Mouse (Mus musculus) forebrain, embryonic 15.5 days (tissue): ENCODE measurements at regions not wholly inside any gene's neighbourhood (a gene's known extent, or its start where the extent isn't known, plus 50 kb on each side); places are given as distances from the start of the nearest gene placed in this dataset.

Source experiments
- ATAC-seq: fragments of 200-750 bp; cut with Nextera tagmentation; replicated peaks from 2 replicates; pipeline ENCODE4 v1.8.0; 2017; ENCODE audit warnings: mild to moderate bottlenecking, moderate TSS enrichment, moderate library complexity
- H3K27ac ChIP-seq: fragments of 300-500 bp; sonication (generic); replicated peaks from 2 replicates; pipeline ENCODE4 v1.5.1; 2015; ENCODE audit warnings: mild to moderate bottlenecking, inconsistent platforms
- H3K27me3 ChIP-seq: fragments of 300-500 bp; sonication (generic); 2 replicates; pipeline ENCODE4 v1.6.1; 2015; ENCODE audit warnings: inconsistent platforms
- H3K36me3 ChIP-seq: fragments of 300-500 bp; sonication (generic); 2 replicates; pipeline ENCODE4 v1.6.1; 2015; ENCODE audit warnings: mild to moderate bottlenecking, inconsistent platforms
- H3K4me1 ChIP-seq: fragments of 300-500 bp; sonication (generic); 2 replicates; pipeline ENCODE4 v1.6.1; 2015; ENCODE audit warnings: inconsistent platforms
- H3K4me2 ChIP-seq: fragments of 300-500 bp; sonication (generic); replicated peaks from 2 replicates; pipeline ENCODE4 v1.6.1; 2015; ENCODE audit warnings: mild to moderate bottlenecking, inconsistent platforms
- H3K4me3 ChIP-seq: fragments of 300-500 bp; sonication (generic); 2 replicates; pipeline ENCODE4 v1.5.1; 2015; ENCODE audit warnings: mild to moderate bottlenecking, inconsistent platforms
- H3K9ac ChIP-seq: fragments of 300-500 bp; sonication (generic); replicated peaks from 2 replicates; pipeline ENCODE4 v1.6.1; 2015; ENCODE audit warnings: mild to moderate bottlenecking, inconsistent platforms
- H3K9me3 ChIP-seq: fragments of 300-500 bp; sonication (generic); 2 replicates; pipeline ENCODE4 v1.6.1; 2016; ENCODE audit warnings: inconsistent platforms
- WGBS: fragments of 180-500 bp; shearing (Covaris S2); methylation state at CpG from one replicate; pipeline ENCODE4 v1.1.7; 2015; ENCODE audit warnings: mixed read lengths; 5-methylcytosine and 5-hydroxymethylcytosine counted together

DNA sequence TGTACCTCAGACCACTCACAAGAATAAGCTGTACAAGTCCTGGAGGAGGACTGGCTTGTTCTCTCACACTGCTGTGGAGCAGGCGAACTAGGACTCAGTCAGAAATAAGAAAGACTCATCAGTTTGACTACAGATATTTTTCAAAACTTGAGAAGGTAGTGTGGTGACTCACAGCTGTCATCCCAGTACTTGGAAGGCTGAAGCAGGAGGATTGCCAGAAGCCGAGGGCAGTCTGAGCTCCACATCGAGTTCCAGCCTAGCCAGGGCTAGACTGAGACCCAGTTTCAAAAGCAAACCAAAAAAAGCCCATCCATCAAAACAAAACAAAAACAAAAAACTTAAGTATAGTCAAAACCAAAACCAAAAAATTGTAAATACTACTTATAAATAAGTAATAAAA lies 197.8 kb upstream of the Mkln1 start:
- no peak overlapping the region for H3K9ac ChIP-seq
- H3K27me3 ChIP-seq = no peaks in the 10 kb centered on the region
- no peaks in the 10 kb centered on the region for H3K9me3 ChIP-seq
- H3K4me2 ChIP-seq = no peak overlapping the region
- no peaks in the 10 kb centered on the region for H3K36me3 ChIP-seq
- no peaks in the 10 kb centered on the region for H3K4me1 ChIP-seq
- WGBS = 90% methylated on average over 3 of the region's 3 CpGs
- H3K4me3 ChIP-seq = no peak overlapping the region
- ATAC-seq = no peak
- no peak overlapping the region for H3K27ac ChIP-seq

GRCm38 (mm10) chr6:31201375-31201972 lies 197.1 kb upstream of the Mkln1 start:
- no peak overlapping the region for H3K27ac ChIP-seq
- ATAC-seq = no peak

GRCm38 (mm10) chr6:31202594-31202993 lies 195.9 kb upstream of the Mkln1 start:
- no peak overlapping the region for H3K4me3 ChIP-seq
- ATAC-seq = no peak
- no peak overlapping the region for H3K4me2 ChIP-seq
- no peaks in the 10 kb centered on the region for H3K36me3 ChIP-seq
- H3K9ac ChIP-seq = no peak overlapping the region
- H3K4me1 ChIP-seq = no peaks in the 10 kb centered on the region
- H3K27ac ChIP-seq = no peak overlapping the region
- H3K9me3 ChIP-seq = no peaks in the 10 kb centered on the region
- H3K27me3 ChIP-seq = no peaks in the 10 kb centered on the region

More at GRCm38 (mm10) chr6:31201375-31201972, 197.1 kb upstream of the Mkln1 start:
- 85% methylated on average over 4 of the region's 4 CpGs for WGBS
- H3K4me3 ChIP-seq = no peak overlapping the region
- H3K9me3 ChIP-seq = no peaks in the 10 kb centered on the region
- no peak overlapping the region for H3K9ac ChIP-seq
- H3K36me3 ChIP-seq = no peaks in the 10 kb centered on the region
- no peaks in the 10 kb centered on the region for H3K4me1 ChIP-seq
- H3K4me2 ChIP-seq = no peak overlapping the region
- no peaks in the 10 kb centered on the region for H3K27me3 ChIP-seq

GRCm38 (mm10) chr6:31204434-31204833 lies 194.1 kb upstream of the Mkln1 start:
- no peak overlapping the region for H3K4me2 ChIP-seq
- H3K27me3 ChIP-seq = no peaks in the 10 kb centered on the region
- H3K36me3 ChIP-seq = no peaks in the 10 kb centered on the region
- H3K4me1 ChIP-seq = no peaks in the 10 kb centered on the region
- no peak for ATAC-seq
- no peak overlapping the region for H3K27ac ChIP-seq
- no peak overlapping the region for H3K9ac ChIP-seq
- no peak overlapping the region for H3K4me3 ChIP-seq
- WGBS = 89% methylated on average over 3 of the region's 3 CpGs
- no peaks in the 10 kb centered on the region for H3K9me3 ChIP-seq

DNA sequence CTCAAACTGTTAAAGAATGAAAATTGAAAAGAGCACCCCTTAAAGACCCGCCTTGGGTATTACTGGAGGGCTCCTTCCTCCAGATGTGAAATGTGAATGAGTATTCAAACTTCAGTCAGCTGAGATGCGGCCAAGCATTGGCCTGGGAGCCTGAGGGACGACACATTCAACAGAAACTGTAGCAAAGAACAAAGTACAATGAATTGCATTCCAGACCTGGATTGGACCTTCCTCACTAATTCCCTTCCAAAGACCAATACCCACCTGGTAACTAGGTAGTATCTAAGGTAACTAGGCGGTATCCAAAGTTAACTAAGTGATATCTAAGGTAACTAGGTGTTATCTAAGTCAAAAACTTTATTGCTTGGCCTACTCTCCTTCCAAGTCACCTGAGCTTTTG lies 193.7 kb upstream of the Mkln1 start:
- 84% methylated on average over 4 of the region's 4 CpGs for whole genome bisulfite sequencing

DNA sequence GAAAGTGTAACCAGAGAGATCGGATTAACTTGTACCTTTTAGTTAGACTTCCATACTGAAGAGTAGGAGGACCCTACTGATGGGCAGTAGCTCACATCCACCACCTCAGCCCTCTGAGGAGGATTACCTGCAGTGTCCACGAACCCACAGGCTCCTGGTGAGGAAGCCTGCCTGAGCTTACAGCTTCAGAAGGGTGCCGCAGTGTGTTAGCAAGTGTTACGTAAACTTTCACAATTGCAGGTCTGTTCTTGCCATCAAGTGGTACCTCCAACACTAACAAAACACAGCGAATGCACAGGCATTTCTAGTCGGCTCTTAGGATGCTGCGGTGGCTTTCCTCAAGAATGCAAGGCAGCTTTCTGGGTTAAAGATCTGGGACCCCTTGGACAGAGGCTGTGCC lies 192.4 kb upstream of the Mkln1 start:
- no peaks in the 10 kb centered on the region for H3K9me3 ChIP-seq
- H3K4me1 ChIP-seq = no peaks in the 10 kb centered on the region
- no peaks in the 10 kb centered on the region for H3K36me3 ChIP-seq
- 80% methylated on average over 7 of the region's 7 CpGs for WGBS
- H3K9ac ChIP-seq = no peak overlapping the region
- H3K4me3 ChIP-seq = no peak overlapping the region
- H3K27ac ChIP-seq = no peak overlapping the region
- H3K27me3 ChIP-seq = no peaks in the 10 kb centered on the region
- no peak for ATAC-seq
- H3K4me2 ChIP-seq = no peak overlapping the region

More for the DNA sequence above, 193.7 kb upstream of the Mkln1 start:
- no peak overlapping the region for H3K27ac ChIP-seq
- no peaks in the 10 kb centered on the region for H3K27me3 ChIP-seq
- no peak for ATAC-seq
- no peak overlapping the region for H3K4me2 ChIP-seq
- no peaks in the 10 kb centered on the region for H3K9me3 ChIP-seq
- H3K4me1 ChIP-seq = no peaks in the 10 kb centered on the region
- H3K36me3 ChIP-seq = no peaks in the 10 kb centered on the region
- H3K4me3 ChIP-seq = no peak overlapping the region
- H3K9ac ChIP-seq = no peak overlapping the region

DNA sequence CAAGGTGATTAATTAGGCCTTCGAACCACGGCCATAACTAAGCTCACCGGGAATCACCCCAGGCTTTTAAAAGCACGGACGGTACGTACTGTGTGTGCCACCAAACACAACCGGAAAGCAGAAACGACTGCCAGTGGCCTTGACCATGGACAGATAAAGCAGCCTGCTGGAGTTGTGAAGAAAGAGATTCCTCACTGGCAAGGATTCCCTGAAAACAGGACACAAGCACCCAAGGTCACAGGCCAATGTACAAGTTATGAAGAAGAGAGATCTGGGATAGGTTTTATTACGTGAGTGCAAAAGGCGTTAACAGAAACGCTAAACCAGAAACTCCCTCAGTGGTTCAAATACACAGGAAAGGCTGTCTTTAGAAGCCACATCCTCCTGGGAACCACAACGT lies 191.3 kb upstream of the Mkln1 start:
- ATAC-seq = no peak
- no peaks in the 10 kb centered on the region for H3K27me3 ChIP-seq
- no peaks in the 10 kb centered on the region for H3K9me3 ChIP-seq
- H3K4me1 ChIP-seq = no peaks in the 10 kb centered on the region
- WGBS = 91% methylated on average over 12 of the region's 12 CpGs
- no peak overlapping the region for H3K27ac ChIP-seq
- H3K4me2 ChIP-seq = no peak overlapping the region
- H3K9ac ChIP-seq = no peak overlapping the region
- no peaks in the 10 kb centered on the region for H3K36me3 ChIP-seq
- no peak overlapping the region for H3K4me3 ChIP-seq

DNA sequence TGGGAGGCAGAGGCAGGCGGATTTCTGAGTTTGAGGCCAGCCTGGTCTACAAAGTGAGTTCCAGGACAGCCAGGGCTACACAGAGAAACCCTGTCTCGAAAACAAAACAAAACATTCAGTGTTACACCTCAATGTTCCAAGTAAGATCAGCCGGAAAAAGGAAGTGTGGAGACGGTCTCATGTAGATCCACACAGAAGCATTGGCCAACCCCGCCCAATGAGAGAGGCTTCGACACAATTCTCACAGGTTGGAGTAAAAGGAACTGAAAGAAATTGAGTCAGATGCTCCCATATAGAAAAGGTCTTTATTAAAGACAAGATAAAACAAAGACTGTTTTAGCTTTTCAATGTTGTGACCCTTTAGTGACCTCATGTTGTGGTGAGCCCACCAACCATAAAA lies 190.3 kb upstream of the Mkln1 start:
- no peaks in the 10 kb centered on the region for H3K36me3 ChIP-seq
- no peaks in the 10 kb centered on the region for H3K9me3 ChIP-seq
- no peak overlapping the region for H3K4me2 ChIP-seq
- H3K4me1 ChIP-seq = no peaks in the 10 kb centered on the region
- 90% methylated on average over 6 of the region's 6 CpGs for WGBS
- no peak overlapping the region for H3K27ac ChIP-seq
- no peak overlapping the region for H3K4me3 ChIP-seq
- no peak overlapping the region for H3K9ac ChIP-seq
- no peaks in the 10 kb centered on the region for H3K27me3 ChIP-seq
- ATAC-seq = no peak

DNA sequence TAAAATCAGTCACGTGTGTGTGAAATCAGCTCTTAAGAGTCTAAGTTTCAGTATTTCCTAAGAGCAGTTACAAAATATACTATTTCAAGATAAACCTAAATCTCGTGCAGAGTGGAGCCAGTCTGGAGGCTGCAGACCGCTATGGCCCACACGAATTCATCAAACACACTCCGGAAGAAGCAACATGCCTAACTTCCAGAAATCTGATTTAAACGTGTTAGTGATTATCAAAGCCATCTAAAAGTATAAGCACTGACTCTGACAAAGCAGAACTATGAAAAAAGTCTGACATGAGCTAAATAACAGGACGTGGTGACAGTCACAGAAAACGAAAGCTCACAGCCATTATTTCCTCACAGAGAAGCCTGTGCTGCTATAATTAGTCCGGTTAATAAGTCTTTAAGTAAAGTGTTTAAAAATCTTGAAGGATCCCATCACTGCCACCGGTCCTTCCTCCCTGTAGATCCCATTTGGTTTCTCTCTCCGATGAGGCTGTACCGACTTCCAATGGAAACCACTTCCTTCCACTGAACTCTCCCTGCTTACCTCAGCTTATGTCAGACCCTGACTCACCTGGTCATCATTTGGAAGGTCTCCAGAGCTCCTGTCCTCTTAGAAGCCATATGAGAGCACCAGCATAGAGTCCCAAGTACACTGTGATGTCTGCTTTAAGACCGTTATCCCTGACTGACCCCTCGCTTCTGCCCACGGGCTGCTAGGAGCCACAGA lies 189.0 kb upstream of the Mkln1 start:
- no peak overlapping the region for H3K9ac ChIP-seq
- H3K4me1 ChIP-seq = no peaks in the 10 kb centered on the region
- H3K9me3 ChIP-seq = no peaks in the 10 kb centered on the region
- ATAC-seq = no peak
- H3K36me3 ChIP-seq = no peaks in the 10 kb centered on the region
- no peak overlapping the region for H3K4me2 ChIP-seq
- H3K4me3 ChIP-seq = no peak overlapping the region
- 0 out of 2 replicates have a peak, but pooled peaks cover under 1% of the 10 kb centered on the region for H3K27me3 ChIP-seq
- WGBS = 87% methylated on average over 15 of the region's 15 CpGs
- H3K27ac ChIP-seq = no peak overlapping the region

GRCm38 (mm10) chr6:31210209-31210714 lies 188.3 kb upstream of the Mkln1 start:
- no peaks in the 10 kb centered on the region for H3K4me1 ChIP-seq
- no peak overlapping the region for H3K9ac ChIP-seq
- ATAC-seq = no peak
- H3K4me3 ChIP-seq = no peak overlapping the region
- no peaks in the 10 kb centered on the region for H3K36me3 ChIP-seq
- no peaks in the 10 kb centered on the region for H3K9me3 ChIP-seq
- no peak overlapping the region for H3K4me2 ChIP-seq
- WGBS = 77% methylated on average over 7 of the region's 7 CpGs
- peaks cover 5% of the 10 kb centered on the region; the same call in 1 of the 2 replicates for H3K27me3 ChIP-seq
- no peak overlapping the region for H3K27ac ChIP-seq

DNA sequence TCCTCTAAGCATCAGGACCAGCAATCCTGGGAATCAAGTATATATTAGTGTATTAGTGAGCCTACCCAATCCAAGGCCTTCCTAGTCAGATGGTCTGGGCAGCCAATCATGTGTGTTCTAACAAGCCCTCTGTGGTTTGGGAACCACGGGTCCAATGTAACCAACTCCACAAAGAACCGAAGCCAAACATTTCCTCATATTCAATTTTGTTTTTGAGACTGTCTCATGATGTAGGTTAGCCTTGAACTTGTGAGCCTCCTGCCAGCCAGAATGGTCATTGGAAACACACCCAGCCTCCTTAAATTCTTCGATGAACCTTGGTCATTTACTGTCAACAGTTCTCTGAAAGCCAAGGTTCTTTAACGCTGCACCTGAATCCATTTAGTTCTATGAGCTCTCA lies 187.4 kb upstream of the Mkln1 start:
- Histone ChIP-seq H3K9ac (no peak overlapping the region), H3K36me3 (no peaks in the 10 kb centered on the region), H3K9me3 (no peaks in the 10 kb centered on the region), H3K4me3 (no peak overlapping the region), H3K4me2 (no peak overlapping the region), H3K27ac (no peak overlapping the region), H3K4me1 (0 out of 2 replicates have a peak, but pooled peaks cover 3% of the 10 kb centered on the region), H3K27me3 (peaks cover 13% of the 10 kb centered on the region; the same call in 1 of the 2 replicates)
- 83% methylated on average over 4 of the region's 4 CpGs for WGBS
- no peak for ATAC-seq

GRCm38 (mm10) chr6:31211616-31212015 lies 186.9 kb upstream of the Mkln1 start:
- WGBS = 78% methylated on average over 5 of the region's 5 CpGs
- no peak overlapping the region for H3K27ac ChIP-seq
- no peaks in the 10 kb centered on the region for H3K36me3 ChIP-seq
- ATAC-seq = no peak
- peaks cover 3% of the 10 kb centered on the region; the same call in 1 of the 2 replicates for H3K4me1 ChIP-seq
- H3K4me3 ChIP-seq = no peak overlapping the region
- H3K27me3 ChIP-seq = peaks cover 13% of the 10 kb centered on the region; the same call in 1 of the 2 replicates
- H3K4me2 ChIP-seq = no peak overlapping the region
- H3K9me3 ChIP-seq = no peaks in the 10 kb centered on the region
- H3K9ac ChIP-seq = no peak overlapping the region
